Mouse (Mus musculus) mouse trophoblast stem cell (cell line): ENCODE measurements around the gene Timmdc1.

ENCODE experiments used
- in situ Hi-C, 2 experiments: fragments of 300-500 bp; cut with MseI, MboI; formaldehyde crosslinking; loops; 2 replicates in 1 of 2; 3 replicates in 1 of 2; pipeline ENCODE4 v1.15.1; 2025

Timmdc1 gene

DNA sequence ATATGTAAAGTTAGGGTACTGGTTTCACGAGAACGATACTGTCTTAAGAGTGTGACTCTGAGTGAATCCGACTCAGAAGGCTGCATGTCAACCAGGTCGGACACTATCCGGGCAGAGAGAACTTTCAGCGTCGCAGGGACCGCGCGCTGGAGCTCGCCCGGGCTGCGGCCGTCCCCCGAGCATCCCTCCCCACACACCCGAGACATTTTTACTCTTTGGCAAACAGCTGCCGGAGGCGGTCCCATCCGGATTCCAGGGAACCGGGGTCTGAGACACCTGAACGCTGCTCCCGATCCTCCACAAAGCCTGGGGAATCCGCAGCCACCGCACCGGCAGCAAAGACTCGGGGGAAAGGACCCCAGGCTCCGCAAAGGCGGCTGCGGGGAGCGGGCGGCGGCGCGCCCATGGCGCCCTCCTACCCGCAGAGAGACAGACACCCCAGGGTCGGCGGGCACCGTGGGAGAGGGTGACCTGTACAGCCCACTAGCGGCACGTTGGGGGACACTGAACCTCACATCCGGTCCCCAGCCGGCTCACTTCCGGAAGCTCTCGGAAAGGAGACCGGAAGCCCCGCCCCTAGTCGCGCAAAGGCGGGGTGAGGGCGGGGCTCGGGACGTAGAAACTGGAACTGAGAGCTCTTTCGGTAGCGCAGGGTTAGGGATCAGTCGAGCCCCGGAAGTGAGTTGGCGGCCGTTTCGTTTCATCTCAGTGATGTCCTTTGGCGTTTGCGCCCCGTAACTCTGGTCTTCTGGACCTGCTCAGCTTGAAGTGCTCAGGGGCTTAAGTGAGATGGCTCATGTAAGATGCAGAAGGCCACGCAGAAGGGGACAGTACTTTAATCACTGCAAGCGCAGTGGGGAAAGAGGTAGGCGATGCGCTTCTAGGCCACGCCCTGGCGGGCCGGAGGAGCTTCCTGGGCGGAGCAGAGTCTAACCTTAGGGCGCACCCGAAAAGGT, at the start of gene Timmdc1:
Gene Timmdc1, minus strand, starts transcription at position 535 of the 956 bp plus-strand sequence.
- in situ Hi-C loops: no loop called here

GRCm38 (mm10) chr16:38571481-38571880, 49.0 kb upstream of the Timmdc1 start:
- in situ Hi-C loops: no loop called here

- in situ Hi-C loops: no loop called here
Observed at GRCm38 (mm10) chr16:38568192-38568591, 45.7 kb upstream of the Timmdc1 start.

DNA sequence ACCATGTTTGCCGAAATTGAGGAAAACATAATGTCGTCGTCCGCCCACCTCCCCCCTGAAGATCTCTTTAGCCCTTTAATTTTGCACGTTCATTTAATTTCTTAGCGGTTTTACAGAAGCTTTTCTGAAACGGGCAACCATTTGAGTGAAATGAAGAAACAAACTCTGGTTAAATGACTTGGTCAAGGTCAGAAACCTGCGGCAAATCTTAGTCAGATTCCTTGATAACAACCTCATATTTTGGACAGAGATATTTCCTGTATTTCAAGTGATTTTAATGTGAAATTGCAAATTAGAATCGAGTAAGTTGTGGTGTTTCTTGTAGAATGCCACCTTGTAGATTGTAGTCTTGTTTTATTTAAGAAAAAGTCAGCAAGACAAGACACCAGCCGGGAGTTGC, 41.1 kb upstream of the Timmdc1 start:
- in situ Hi-C loops: no loop called here

- in situ Hi-C loops: no loop called here
Observed at GRCm38 (mm10) chr16:38562968-38563327, 40.5 kb upstream of the Timmdc1 start.

GRCm38 (mm10) chr16:38562131-38562967, 39.9 kb upstream of the Timmdc1 start:
- in situ Hi-C loops: no loop called here

GRCm38 (mm10) chr16:38558221-38558748, 35.8 kb upstream of the Timmdc1 start, which contains the start of gene Tmem39a:
Tmem39a (plus strand) TSS chr16:38558698.
- in situ Hi-C loops: no loop called here

GRCm38 (mm10) chr16:38555988-38556387, 33.5 kb upstream of the Timmdc1 start:
- in situ Hi-C loops: no loop called here

DNA sequence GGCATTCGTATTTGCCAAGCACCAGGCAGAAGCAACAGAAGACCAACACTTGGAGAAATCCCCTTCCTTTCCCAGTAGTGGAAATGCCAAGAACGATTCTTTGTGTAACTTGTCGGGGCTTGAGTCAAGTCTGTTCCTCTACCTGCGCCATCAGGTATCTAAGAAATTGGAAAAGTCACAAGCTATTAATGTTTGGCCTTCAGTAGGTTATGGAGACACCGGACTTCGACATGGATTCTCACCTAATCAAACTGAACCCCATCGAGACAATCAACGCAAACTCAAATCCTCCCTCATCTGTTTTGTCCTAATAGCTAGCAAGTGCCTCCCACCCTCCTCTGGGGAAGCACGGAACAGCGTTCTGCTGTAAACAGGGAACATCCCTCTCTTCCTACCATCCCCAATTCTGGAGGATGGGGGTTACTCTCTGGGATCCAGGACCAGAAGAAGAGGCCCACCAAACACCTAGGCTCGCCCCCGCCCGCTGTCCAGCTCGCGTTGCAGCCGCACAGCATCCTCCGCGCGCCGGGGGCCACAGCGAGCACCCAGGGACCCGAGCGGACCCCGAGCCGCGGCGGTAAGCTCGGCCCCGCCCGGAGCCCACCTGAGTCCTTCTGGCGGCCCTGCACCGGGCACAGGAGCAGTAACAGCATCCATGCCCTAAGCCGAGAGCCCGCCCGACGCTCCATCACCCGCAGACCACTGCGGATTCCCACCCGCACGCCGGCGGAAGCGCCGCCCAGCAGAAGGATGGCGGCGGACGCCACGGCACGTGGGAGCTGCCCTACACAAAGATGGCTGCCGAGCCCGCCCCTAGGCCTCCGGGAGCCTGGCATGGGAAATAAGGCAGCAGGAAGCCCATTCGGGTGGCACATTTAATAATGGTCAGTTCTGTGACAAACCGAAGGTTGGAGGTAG, 27.3 kb upstream of the Timmdc1 start, which contains the start of gene Poglut1:
Gene Poglut1, minus strand, starts transcription at position 780 of the 918 bp plus-strand sequence.
- in situ Hi-C loops: no loop called here

DNA sequence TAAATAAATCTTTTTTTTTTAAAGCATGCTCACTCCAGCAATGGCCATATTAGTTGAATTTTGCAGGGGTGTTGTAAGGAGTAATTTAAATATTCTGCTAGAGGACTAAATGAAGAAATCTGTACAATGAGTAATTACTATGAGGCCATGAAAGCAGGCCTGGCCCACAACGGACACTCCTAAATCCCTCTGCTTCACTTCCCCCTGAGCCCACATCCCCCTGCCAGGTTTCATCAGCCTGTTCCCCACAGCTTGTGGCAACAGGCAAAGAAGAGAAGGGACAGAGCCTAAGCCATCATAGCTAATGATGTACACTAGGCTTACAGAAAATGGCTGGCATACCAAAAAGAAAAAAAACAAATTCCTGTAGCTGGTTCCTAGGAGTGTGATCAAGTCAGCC, 25.5 kb upstream of the Timmdc1 start:
- in situ Hi-C loops: no loop called here

GRCm38 (mm10) chr16:38538716-38539380, 16.4 kb upstream of the Timmdc1 start:
- in situ Hi-C loops: no loop called here

GRCm38 (mm10) chr16:38536544-38537146, 14.2 kb upstream of the Timmdc1 start:
- in situ Hi-C loops: no loop called here

DNA sequence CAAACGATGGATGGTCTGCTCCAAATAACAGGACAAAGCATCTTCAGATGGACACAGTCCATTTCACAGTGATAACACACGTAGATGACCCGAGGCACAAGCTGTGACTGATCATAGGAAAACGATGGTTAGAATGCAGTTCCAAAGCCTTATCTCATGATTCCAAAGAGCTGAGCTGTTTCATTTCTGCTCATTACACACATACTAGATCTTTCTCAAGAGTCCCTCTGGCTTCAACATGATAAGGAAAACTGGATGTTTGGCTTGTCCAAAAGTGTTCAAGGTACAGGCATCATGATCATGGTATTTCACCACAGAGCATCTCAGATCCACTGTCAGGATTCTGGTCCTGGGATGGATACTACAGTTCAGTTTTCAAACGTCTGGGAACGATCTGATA, 3.8 kb upstream of the Timmdc1 start:
- in situ Hi-C loops: no loop called here

DNA sequence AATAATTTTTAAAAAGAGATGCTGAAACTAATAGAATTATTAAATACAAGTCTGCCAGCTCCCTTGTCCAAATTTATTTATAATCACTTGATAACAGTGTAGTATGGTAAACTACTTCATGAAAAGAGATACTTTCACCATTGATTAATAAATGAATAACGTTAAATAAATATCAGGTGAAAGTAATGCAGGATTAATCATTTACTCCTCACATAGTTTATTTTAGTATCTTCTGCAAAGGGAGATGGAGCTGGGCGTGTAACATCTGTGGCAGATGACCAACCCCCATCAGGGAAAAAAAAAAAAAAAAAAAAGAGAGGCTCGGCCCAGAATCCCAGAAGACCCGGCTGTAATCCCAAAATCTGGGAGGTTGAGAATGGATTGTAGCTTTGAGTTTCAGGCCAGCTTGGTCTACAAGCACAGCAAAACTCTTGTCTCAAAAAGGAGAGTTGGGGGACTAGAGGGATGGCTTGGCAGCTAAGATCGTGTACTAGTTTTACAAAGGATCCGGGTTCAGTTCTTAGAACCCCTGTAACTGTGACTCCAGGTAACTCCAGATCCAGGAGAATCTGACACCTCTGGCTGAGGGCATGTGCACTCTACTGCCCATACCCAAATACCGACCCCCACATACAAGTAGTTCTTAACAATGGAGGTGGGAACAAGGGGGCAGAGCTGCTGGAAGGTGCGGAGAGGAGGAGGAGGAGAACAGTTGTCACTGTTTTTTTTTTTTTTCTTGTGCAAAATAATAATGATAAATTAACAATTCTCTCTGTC, 1.1 kb downstream of the Timmdc1 start:
- in situ Hi-C loops: no loop called here

- in situ Hi-C loops: no loop called here
Observed at GRCm38 (mm10) chr16:38519140-38519539, 3.3 kb downstream of the Timmdc1 start.

GRCm38 (mm10) chr16:38510846-38511245, 11.6 kb downstream of the Timmdc1 start:
- in situ Hi-C loops: no loop called here

DNA sequence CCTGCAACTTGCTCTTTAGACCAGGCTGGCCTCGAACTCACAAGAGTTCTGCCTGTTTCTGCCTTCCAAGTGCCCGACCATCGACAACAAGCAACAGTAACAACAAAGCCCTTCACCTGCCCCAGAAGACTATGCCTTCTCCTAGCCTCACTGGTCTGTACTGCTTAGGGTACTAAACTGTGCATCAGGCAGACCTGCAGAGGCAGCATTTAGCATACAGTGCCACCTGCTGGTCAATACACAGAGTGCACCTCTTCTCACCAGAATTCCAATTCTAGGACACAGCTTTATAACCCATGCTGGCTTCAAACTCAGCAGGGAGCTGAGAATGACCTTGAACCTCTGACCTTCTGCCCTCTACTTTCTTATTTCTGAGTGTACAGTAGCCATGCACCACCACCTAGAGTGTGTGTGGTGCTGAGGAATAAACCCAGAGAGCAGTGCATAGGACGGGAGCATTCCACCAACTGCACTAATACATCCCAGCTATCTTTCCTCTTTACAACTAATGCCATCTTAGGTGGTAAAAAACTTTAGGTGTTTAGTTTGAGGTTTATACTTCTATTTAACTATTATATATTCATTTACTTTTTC, 16.3 kb downstream of the Timmdc1 start:
- in situ Hi-C loops: no loop called here

DNA sequence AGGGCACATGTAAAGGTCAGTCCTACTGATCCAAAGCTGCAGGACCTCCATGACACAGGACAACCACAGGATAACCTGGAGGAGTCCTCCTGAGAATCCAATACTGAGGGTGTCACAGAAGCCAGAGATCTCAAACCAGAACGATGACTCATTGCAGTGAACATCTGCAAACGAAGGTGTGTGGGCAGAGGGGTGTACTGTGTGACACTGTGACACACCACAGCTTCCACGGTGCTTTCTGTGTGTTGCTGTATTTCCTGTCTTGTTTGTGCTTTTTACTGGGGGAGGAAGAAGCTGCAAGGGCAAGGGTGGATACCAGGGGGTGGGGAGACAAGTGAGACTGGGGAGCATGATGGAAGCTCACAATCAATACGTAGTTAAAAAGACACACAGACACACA, 18.9 kb downstream of the Timmdc1 start:
- in situ Hi-C loops: no loop called here

- in situ Hi-C loops: no loop called here
Observed at GRCm38 (mm10) chr16:38502469-38502868, 20.0 kb downstream of the Timmdc1 start.
